Mouse (Mus musculus): ENCODE data around the gene Lipk. TPM values are rescaled to one million over a fixed set of nuclear protein-coding genes. Genes with fewer than 3 reads are reported as not detected.

Gene Lipk
- total and polyA plus RNA-seq, 2 experiments from 2014 or later: not detected

DNA sequence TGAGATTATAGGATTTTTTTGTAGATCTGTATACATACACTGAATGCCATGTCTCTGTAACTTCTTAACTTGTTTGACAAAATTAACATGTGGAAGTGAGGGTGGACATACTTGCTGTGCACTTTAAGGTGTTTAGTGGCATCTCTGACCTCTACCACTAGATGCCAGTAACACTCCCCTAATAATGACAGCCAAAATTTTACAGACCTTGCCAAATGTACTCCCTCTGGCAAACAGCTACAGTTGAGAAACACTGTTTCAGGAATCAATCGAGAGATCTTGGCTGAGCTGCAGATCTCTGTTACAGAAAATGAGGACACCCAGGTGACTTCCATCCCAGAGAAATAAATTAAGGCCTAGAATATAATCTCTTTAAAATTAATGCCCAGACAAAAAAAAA is 88.1 kb downstream of the Lipk start:
- Histone ChIP-seq H3K27me3 (ENCODE audit: control insufficient read depth, insufficient read depth, low read length) (no peaks in the 10 kb centered on the region), H3K36me3 (replicated peaks; ENCODE audit: control insufficient read depth, insufficient read depth, low read length) (no peaks in the 10 kb centered on the region), H3K9ac (replicated peaks; ENCODE audit: low read depth, low read length) (no peak overlapping the region), H3K4me3 (ENCODE audit: low read depth, low read length) (no peak overlapping the region), H3K27ac (ENCODE audit: low read depth) (no peak overlapping the region), H3K9me3 (replicated peaks; ENCODE audit: control insufficient read depth, low read length) (no peaks in the 10 kb centered on the region), H3K4me2 (ENCODE audit: low read depth, low read length) (no peak overlapping the region), H3K4me1 (ENCODE audit: control insufficient read depth, insufficient read depth) (no peaks in the 10 kb centered on the region)
- WGBS: 56% methylated on average over 1 of the region's 1 CpGs
- ATAC-seq (ENCODE audit: insufficient read depth, low read depth) (no peak), DNase-seq (ENCODE audit: low spot score) (no peak)
- TF ChIP-seq EP300 (IDR thresholded peaks at IDR 0.05; ENCODE audit: low read depth) (no peak), CTCF (IDR thresholded peaks at IDR 0.05; ENCODE audit: low read depth) (no peak)

Small RNA genes within 50 kb of the gene (microRNA-seq; reads per million reads assigned to microRNA genes)
- gene Gm23334: not detected

Other genes with a start within 250 kb of the Lipk start
- 7.6 and 12.9 TPM in 2 replicates for gene Lipo3, start 246.3 kb upstream of the Lipk start, total RNA-seq (2014; rRNA removed; ENCODE audit: low replicate concordance)
- gene Lipo3, start 246.3 kb upstream of the Lipk start, polyA plus RNA-seq (2015; fragmentation: Nextera tagmentation; extraction: Ambion mirVana): 12.2 and 12.6 TPM in 2 replicates
- gene Lipo1, start 220.8 kb upstream of the Lipk start, total RNA-seq (2014; rRNA removed; ENCODE audit: low replicate concordance): not detected in 2 replicates
- gene Lipo1, start 220.8 kb upstream of the Lipk start, polyA plus RNA-seq (2015; fragmentation: Nextera tagmentation; extraction: Ambion mirVana): not detected in 2 replicates
- gene Lipf, start 47.1 kb upstream of the Lipk start, total RNA-seq (2014; rRNA removed; ENCODE audit: low replicate concordance): not detected in 2 replicates
- not detected in 2 replicates for gene Lipf, start 47.1 kb upstream of the Lipk start, polyA plus RNA-seq (2015; fragmentation: Nextera tagmentation; extraction: Ambion mirVana)
- not detected in 2 replicates for gene Lipn, start 59.1 kb downstream of the Lipk start, total RNA-seq (2014; rRNA removed; ENCODE audit: low replicate concordance)
- gene Lipn, start 59.1 kb downstream of the Lipk start, polyA plus RNA-seq (2015; fragmentation: Nextera tagmentation; extraction: Ambion mirVana): not detected in 2 replicates
- gene Lipm, start 92.6 kb downstream of the Lipk start, total RNA-seq (2014; rRNA removed; ENCODE audit: low replicate concordance): not detected in 2 replicates
- not detected in 2 replicates for gene Lipm, start 92.6 kb downstream of the Lipk start, polyA plus RNA-seq (2015; fragmentation: Nextera tagmentation; extraction: Ambion mirVana)
- 0.34 TPM in 1 of 2 replicates, not detected in the other for gene Ankrd22, start 157.8 kb downstream of the Lipk start, total RNA-seq (2014; rRNA removed; ENCODE audit: low replicate concordance)
- gene Ankrd22, start 157.8 kb downstream of the Lipk start, polyA plus RNA-seq (2015; fragmentation: Nextera tagmentation; extraction: Ambion mirVana): not detected in 2 replicates
- gene Stambpl1, start 183.9 kb downstream of the Lipk start, total RNA-seq (2014; rRNA removed; ENCODE audit: low replicate concordance): 9.4 and 9.9 TPM in 2 replicates
- gene Stambpl1, start 183.9 kb downstream of the Lipk start, polyA plus RNA-seq (2015; fragmentation: Nextera tagmentation; extraction: Ambion mirVana): 7.2 and 7.4 TPM in 2 replicates
- 921 and 1,307 TPM in 2 replicates for gene Acta2, start 247.3 kb downstream of the Lipk start, total RNA-seq (2014; rRNA removed; ENCODE audit: low replicate concordance)
- gene Acta2, start 247.3 kb downstream of the Lipk start, polyA plus RNA-seq (2015; fragmentation: Nextera tagmentation; extraction: Ambion mirVana): 1,041 and 1,327 TPM in 2 replicates

All from heart, postnatal 0 days (tissue).